Mouse (Mus musculus): ENCODE measurements around the gene Irf7.

The Irf7 gene

DNA sequence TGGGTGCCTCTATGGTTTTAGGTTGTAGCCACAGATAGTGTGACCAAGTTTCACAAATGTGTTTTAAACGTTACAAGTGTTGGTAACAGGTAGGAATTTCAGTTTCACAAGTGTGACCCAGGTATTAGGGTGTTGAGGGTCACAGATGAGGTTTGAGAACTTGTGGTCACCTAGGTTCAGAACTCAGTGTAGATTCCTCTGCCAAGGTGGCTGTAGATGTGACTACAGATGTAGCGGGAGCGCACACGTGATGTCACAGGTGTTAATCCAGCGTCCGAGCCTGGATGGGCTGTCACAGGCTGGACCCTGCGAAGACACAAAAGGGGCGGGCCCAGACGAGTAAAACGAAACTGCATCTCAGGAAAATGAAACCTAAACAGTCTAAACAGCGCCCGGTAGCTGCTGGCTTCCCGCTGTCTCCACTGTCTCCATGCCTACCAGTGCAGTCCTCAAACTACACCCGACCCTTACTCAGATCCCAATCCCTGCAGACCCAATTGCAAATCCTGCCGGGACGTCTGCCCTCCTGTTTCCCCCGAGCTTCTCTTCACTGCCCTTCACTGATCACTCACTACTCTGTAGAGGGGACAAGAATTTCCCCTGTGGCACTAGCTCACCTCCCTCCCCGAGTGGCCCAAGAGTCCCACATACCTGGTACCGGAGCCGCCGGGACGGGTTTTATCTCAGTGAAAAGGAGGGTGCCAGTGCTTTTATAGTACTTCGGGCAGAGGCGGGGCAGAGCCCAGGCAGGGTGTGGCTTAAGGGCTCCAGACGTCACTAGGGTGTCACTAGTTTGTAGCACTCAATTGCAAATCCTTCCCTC lies at the start of gene Irf7:
Gene Irf7, minus strand, starts transcription at position 743 of the 823 bp plus-strand sequence.
- no peak for DNase-seq (ENCODE audit: low spot score in 2 of 2)

DNA sequence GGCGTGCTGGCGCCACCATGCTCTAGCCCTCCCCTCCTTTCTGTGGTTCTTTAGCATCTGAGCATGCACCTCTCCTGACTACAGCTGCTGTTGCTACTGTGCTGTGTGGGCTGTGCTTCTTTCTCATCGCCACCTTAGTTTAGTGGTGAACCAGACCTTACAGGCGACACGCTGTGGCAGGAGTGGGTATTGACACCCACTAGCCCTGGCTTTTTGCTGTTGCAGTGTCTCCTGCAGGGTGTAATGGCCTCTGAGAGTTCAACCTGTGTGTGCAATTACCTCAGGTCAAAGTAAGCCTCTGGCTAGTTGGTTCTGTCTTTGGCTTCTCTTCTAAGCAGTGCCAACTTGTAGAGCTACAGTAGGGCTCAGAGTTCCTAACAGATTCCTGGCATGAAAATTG lies 49.7 kb upstream of the Irf7 start:
- peak in 1 of 2 experiments; percentile 42 for DNase-seq (ENCODE audit: low spot score in 2 of 2)

DNA sequence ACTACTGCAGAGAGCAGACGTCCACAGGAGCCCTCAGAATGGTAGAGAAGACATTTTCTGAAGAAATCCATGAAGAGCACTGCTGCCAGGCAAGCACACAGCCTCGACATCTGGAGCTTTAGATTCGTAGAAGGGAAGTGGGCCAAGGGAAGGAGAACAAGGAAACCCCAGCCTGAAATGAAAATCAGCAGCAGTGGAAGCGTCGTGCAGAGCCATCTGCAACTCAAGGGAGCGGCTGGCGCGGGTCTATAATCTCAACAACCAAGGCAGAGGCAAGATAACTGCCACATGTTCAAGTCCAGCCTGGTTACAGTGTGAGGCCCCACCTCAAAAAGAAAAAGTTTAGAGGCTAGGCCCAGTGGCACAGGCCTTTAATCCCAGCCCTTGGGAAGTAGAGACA lies 48.8 kb upstream of the Irf7 start:
- DNase-seq (ENCODE audit: low spot score in 2 of 2): no peak

DNA sequence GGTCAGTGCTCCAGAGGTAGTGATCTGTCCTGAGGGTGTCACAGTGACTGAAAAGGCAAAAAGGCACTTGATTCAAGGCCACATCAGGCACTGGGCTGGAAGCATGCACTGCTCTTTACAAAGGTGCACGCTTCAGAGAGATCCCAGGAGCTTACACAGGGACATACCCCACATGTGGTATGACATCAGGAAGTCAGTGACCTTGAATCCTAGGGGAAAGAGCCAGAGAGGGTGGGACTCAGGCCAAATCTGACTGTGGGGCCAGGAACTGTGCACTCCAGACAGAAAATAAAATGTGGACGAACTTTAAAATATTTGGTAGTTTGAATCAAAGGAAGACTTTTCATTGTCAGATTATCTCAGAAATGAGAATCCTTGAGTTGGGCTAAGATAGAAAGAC lies 48.1 kb upstream of the Irf7 start:
- DNase-seq (ENCODE audit: low spot score in 2 of 2): no peak

DNA sequence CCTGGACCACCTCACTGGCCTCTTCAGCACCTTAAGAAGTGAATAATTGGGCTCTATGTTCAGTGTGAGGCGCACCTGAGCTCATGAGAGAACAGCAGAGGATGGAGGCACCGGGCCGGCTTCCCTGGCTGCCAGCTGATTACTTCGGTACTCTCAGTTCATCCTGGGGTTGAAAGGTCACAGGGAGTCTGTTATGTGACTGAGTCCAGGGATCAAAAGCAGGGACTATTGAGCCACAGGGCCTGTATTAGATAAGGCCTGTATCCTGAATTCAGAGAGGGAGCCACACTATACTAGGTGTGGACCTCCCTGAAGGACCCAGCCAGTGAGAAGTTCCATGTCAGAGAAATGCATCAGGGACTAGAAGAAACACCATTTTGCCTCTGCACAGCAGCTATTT lies 38.3 kb upstream of the Irf7 start:
- DNase-seq (ENCODE audit: low spot score in 2 of 2): no peak

DNA sequence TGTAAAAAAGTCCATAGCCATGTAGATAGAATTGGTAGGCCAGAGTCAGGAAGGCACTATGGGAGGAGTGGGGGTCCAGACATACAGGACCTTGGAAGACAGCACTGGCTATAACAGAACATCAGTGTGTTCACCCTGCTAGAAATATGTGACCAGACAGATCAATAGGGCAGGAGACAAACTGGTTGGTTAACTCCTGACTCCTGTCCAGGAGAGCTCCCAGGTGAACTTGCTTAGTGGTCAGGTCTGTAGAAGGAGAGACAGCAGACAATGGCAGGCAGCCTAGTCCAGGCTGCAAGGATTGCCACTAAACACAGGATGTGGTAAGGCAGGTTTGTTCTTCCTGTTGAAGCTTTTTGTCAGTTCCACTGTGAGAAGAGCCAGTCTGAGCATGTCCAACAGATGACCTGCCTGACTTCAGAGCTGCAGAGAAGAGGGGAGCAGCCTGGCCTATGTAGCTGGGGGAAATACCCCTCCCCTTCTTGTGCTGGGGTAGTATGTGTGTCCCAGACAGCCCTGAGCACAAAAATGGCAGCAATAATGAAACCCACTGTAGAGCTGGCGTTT lies 36.5 kb upstream of the Irf7 start:
- DNase-seq (ENCODE audit: low spot score in 2 of 2): no peak

DNA sequence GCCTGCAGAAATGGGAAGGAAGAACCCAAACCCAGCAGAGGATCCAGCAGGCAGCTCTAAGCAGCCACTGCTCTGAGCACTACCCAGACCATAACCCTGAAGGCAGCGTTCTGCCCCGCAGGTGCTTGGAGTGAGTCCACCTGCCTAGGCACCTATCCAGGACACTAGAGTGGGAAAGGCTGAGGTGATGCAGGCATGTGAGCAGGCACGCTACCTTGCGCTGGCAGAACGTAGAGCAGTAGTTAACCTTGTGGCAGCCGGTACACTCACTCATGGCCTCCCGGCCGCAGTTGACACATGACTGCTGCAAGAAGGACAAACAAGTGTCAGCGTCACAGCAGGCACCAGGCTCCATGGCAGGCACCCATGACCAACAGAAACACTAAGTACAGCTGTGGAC lies 35.1 kb upstream of the Irf7 start:
- DNase-seq (ENCODE audit: low spot score in 2 of 2): no peak

DNA sequence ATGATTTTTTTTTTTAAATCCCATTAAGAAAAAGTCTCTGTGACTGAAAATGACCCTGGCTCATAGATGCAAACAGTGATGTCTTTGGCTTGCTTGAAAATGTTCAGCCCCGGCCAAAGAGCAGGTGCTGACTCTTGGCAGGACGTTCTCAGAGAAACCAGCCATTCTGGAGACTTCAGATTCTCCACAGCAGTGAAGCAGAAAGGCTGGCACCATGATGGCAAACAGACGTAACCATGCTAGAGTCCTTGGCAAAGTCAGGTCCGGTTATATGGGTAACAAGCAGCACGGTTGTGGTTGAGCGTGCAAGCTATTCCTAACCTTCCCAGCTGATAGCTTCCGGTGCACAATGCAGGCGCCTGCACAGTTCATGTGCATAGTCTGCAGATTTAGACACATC lies 32.9 kb upstream of the Irf7 start:
- no peak for DNase-seq (ENCODE audit: low spot score in 2 of 2)

DNA sequence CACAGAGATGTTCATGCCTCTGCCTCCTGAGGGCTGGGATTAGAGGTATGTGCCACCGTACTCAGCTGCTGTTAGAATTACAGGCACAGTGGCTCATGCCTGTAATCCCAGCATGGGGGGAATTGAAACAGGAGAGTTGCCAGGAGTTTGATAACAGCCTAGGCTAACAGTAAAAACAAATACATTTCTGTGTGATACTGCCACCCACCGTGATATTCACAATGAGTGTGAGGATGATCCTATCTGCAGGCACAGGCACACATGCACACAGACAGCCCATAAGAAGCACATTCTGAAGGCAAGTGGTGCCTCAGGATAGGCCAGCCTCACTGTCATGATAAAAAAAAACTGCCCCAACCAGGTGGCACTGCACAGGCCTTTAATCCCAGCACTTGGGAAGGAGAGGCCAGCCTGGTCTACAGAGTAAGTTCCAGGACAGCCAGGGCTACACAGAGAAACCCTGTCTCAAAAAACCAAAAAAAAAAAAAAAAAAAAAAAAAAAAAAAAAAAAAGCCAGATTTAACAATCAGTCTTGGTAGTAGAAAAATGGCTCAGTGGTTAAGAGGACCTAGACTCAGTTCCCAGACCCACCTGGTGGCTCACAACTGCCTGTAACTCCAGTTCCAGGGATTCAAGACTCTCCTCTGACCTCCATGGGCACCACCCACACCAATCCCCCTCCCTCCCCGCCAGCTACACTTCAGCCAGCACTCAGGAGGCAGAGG lies 31.8 kb upstream of the Irf7 start:
- DNase-seq (ENCODE audit: low spot score in 2 of 2): no peak

DNA sequence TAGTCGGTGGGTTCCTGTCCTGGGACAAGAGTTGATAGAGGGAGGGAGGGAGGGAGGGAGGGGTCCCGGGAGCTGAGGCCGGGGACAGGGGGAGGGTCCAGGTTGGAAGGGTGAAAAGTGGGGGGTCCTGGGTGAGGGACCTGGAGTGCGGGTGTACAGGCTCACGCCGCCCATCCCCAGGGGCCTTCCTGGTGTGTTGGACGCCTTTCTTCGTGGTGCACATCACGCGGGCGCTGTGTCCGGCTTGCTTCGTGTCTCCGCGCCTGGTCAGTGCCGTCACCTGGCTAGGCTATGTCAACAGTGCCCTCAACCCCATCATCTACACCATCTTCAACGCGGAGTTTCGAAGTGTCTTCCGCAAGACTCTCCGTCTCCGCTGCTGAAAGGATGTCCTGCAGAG lies 28.2 kb upstream of the Irf7 start:
- DNase-seq (ENCODE audit: low spot score in 2 of 2): no peak

DNA sequence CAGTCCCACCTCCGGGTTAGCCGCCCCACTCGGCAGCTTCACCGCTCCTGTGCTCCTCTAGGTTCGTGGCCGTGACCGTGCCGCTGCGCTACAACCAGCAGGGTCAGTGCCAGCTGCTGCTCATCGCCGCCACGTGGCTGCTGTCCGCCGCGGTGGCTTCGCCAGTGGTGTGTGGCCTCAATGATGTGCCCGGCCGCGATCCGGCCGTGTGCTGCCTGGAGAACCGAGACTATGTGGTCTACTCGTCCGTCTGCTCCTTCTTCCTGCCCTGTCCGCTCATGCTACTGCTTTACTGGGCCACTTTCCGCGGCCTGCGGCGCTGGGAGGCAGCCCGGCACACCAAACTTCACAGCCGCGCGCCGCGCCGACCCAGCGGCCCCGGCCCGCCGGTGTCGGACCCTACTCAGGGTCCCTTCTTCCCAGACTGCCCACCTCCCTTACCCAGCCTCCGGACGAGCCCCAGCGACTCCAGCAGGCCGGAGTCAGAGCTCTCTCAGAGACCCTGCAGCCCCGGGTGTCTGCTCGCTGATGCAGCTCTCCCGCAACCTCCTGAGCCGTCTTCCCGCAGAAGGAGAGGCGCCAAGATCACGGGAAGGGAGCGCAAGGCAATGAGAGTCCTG lies 27.7 kb upstream of the Irf7 start:
- no peak for DNase-seq (ENCODE audit: low spot score in 2 of 2)

DNA sequence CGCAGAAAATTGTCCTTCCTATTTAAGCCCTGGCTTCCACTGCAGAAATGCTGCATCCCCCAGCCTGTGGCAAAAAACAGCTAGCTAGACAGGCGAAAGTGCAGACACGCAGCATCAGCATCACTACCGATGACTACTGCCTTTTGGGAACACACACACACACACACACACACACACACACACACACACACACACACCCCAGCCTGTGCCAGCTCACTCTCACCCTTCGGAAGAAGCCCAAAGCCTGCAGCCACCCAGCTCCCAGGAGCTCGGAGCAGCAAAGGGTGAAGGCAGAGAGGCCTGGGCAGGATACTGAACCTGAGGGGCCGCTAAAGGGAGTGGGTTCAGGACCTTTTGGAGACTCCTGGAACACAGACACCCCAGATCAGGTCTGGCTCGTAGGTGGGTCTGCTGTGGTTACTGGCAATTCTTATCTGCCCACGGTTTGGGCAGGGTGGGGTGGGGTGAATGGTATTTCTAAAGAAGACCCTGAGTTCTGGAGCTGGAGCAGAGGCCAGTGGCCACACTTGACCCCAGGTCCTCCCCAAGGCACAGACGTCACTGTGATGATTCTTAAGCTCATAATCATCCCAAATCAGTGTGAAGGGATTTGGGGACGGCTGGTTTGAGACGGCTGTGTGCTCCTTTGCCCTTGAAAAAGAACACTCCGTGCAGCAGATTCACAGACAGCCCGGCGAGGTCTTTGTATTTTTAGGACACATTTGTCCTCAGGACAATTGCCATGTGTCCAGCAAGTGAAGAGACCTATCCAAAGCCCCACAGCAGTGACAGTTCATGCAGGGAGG lies 26.5 kb upstream of the Irf7 start:
- DNase-seq (ENCODE audit: low spot score in 2 of 2): no peak

DNA sequence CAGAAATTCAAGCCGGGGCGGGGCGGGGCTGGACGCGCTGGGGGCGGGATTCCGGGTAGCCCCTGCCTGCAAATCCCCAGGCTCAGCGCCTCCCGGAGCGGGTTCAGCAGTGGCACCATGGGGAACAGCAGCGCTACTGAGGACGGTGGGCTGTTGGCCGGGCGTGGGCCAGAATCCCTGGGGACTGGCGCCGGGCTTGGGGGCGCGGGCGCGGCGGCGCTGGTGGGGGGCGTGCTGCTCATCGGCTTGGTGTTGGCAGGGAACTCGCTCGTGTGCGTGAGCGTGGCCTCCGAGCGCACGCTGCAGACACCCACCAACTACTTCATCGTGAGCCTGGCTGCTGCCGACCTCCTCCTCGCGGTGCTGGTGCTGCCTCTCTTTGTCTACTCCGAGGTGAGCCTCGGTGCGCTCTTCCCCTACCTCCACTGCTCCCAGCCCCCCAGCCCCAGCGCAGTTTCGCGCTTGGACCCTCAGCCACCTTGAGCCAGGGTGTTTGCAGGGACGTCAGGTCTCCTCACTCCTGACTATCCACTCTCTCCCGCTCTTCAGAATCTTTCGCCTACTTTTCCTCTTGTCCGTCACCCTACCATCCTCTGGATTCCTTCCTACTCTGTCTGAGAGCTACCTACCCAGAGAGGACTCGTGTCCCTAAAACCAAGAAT lies 25.8 kb upstream of the Irf7 start, which contains the start of gene Drd4:
Gene Drd4, plus strand, starts transcription at position 86 of the 662 bp plus-strand sequence.
- peak; percentile 26 to 32 for DNase-seq (ENCODE audit: low spot score in 2 of 2)

DNA sequence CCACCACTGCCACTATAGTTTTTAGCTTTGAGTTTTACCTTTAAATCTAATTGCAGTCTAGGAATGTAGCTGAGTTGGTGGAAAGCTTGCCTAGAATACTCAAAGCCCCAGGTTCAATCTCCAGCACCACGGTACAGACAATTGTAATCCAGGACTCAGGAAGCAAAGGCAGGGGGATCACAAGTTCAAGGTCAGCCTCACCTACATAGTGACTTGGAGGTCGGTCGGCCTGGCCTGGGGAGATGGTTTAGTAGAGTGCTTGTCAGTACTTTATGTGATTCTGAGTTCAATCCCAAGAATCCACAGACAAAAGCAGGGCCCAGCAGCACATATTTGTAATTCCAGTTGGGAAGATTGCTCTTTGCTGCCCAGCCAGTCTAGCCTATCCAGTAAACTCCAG lies 21.8 kb upstream of the Irf7 start:
- DNase-seq (ENCODE audit: low spot score in 2 of 2): no peak

DNA sequence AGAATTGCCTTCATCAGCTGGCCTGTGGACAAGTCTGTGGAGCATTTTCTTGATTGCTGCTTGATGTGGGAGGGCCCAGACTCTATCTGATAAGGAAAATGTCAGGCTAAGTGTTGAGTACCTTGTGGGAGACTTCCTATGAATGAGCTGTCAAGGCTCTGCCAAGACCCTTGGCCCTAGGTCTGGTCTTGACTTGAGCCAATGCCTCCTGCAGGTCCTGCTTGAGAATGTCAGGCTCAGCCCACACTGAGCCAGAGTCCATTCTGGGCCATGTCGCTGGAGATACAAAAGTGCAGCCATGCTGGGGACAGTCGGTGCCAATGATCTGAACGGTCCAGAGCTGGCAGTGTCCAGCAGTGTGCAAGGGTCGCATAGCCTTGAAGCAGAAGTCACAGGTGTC lies 16.5 kb upstream of the Irf7 start:
- no peak for DNase-seq (ENCODE audit: low spot score in 2 of 2)

DNA sequence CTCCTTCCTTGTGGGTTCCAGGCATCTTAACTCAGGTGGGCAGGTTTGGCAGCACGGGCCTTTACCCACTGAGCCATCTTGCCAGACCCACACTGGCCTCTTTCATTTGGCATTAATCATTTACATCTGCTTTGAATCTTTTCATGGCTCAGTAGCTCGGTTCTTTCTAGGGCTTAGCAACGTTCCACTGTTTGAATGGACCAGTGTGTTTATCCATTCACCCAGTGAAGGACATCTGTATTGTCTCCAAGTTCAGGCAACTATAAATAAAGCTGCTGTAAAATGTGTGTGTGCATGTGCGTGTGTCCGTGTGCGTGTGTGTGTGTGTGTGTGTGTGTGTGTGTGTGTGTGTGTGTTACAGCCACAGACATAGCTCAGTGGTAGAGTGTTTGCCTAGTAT lies 15.2 kb upstream of the Irf7 start:
- no peak for DNase-seq (ENCODE audit: low spot score in 2 of 2)

DNA sequence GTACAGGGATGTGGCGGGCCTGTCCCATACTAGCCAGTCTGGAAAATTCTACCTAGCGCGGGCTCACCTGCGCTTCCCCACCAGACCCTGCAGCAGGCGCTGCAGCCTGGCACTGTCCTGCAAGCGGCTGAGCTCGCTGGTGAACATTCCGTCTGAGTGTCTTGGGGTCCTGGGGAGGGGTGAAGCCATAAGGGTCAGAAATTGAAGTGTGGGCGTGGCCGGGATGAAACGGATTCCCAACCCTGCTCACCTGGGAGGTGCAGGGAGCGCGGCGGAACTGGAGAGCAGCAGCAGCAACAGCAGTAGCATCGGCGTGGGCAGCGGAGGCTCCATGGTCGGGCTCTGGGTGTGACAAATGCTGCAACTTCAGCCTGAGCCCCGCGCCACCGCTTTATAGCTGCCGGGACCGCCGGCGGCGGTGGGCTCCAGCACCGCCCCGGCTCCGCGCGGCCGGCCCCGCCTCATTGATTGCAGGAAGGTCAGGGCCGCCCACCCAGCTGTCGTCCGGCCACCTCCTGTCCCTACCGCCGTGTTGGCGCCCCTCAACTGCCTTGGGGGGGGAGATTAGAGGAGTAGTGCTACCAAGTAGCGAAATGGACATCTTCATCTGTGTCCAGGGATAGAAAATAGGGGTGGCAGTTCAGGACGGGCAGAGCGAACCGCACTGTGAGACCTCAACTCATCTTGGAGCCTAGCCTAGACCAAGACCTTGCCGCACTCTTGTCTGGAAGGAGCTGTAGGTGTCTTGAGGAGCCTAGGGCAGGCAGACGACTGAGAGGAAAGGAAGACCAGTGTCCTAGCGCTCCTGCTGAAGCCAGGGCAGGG lies 12.7 kb upstream of the Irf7 start, which contains the start of gene Sct:
Gene Sct, minus strand, starts transcription at position 368 of the 825 bp plus-strand sequence.
- no peak for DNase-seq (ENCODE audit: low spot score in 2 of 2)

DNA sequence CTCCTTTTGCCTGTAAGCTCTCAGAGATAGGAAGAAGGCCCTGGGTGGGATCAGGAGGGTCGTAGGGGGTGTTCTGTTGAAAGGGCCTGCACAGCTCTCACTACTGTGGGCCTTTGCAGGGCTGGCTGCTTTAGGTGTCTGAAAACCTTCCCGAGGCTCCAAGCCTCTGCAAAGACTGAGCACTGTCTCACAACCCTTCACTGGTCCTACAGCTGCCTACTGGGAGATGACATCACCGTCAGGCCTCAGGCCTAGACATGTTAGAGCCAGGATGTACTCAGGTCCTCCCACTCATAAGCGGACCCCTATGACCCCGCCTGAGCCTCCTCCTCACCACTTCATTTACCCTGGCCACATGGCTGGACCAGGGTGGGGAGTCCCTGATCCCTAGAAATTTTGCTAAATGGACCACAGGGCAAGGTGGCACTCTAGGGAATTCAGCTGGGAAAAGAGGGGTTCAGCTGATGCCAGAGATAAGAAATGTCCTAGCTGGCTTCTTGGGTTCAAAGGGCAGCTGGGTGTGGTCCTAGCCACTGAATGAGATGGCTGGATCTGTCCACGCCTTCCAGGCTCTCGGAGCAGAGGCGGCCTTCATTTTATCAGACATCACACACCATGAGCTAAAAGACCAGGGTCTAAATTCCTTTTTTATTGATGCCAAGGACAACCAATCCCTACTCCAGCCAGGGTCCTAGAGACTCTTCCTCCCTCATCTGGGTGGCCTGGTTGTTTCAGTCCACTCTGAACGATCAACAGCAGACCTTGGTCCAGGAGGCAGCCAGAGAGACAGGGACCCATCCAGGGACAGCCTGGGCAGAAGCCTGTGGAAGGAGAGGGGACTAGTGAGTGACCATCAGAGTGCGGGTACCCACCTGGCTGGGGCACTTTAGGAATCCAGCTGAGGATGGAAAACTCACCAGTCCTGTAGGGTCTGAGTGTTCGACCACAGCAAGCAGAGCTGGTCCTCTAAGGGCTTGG lies 11.7 kb upstream of the Irf7 start:
- no peak for DNase-seq (ENCODE audit: low spot score in 2 of 2)

DNA sequence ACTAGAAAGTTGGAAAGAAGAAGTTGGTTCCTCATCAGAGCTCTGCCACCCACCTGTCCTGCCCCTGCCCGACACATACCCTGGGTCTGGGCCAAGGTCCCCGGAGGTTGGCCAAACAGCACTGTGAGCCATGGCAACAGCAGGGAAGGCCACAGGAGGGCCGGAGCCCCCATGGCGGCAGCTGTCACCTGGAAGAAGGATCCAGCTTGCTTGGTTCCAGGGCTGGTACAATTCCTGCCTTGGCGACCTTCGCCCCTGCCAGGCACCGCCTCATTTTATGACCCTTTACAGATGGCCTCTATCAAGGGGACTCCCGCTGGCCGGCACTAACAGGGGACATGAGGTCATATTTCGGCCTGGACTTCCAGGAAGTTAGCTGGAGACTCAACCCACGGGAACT lies 10.3 kb upstream of the Irf7 start, which contains the start of gene Cdhr5:
Gene Cdhr5, minus strand, starts transcription at position 241 of the 400 bp plus-strand sequence.
- no peak for DNase-seq (ENCODE audit: low spot score in 2 of 2)

Data from right cerebral cortex, postnatal 36 days (tissue).